Mouse (Mus musculus) MEL-GATA-1-ER (cell line): ENCODE results near the gene Rbbp7.
"Not testable (repeated sequence)": the region's sequence is repeated elsewhere in the genome, so short reads cannot be mapped to it uniquely, and the experiment has no call there.

Experiments used
- DNase-seq: peaks from one replicate; pipeline ENCODE4 v3.0.0-alpha.2; 2012; ENCODE audit warnings: low read depth; ENCODE audit errors: extremely low read depth

Gene Rbbp7

GRCm38 (mm10) chrX:162760115-162760942, at the start of gene Rbbp7:
TSS of gene Rbbp7 (plus strand) at chrX:162760402.
- peak; percentile 76 for DNase-seq

- DNase-seq: peak; percentile 65
These were observed 42.4 kb upstream of the Rbbp7 start for GRCm38 (mm10) chrX:162717837-162718236.

DNA sequence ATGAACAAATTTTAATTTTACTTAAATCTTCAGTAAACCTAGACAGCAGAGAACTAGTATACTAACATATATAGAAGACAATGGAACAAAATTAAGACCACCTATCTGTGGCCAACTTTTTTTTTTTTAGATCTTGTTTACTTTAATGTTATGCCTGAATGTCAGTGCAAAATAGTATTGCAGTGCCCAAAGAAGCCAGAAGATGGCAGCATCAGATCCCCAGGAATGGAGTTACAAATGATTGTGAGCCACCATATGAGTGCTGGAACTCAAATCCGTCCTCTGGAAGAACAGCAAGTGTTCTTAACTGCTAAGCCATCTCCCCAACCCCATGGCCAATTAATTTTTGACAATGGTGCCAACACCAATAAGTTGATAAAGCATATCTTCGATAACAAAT, 40.6 kb upstream of the Rbbp7 start:
- peak; percentile 57 for DNase-seq

DNA sequence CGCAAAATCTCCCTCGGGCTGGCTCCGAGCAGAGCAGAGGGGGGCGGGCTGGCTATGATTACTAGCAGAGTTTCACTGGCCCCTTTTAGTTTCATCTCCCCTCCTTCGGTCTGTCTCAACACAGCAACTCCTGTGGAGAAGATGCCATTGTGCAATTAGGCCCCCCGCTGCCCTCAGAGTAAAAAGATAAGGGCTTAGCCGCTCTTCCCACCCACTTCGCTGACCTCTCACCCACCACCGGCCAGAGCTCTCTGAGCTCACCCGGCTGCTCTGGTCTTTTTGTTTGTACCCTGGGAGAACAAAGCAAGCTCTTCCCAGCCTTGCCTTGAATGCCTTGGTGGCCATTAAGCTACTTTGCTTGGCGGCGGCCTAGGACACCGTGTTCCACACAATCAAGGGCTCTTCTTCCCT, 32.8 kb upstream of the Rbbp7 start:
- DNase-seq: no peak

GRCm38 (mm10) chrX:162727795-162728194, 32.4 kb upstream of the Rbbp7 start:
- no peak for DNase-seq

- no peak for DNase-seq
These were observed 32.0 kb upstream of the Rbbp7 start for GRCm38 (mm10) chrX:162728228-162728627.

GRCm38 (mm10) chrX:162730031-162730430, 30.2 kb upstream of the Rbbp7 start:
- no peak for DNase-seq

GRCm38 (mm10) chrX:162734997-162735929, 24.9 kb upstream of the Rbbp7 start:
- peak; percentile 81 for DNase-seq

DNA sequence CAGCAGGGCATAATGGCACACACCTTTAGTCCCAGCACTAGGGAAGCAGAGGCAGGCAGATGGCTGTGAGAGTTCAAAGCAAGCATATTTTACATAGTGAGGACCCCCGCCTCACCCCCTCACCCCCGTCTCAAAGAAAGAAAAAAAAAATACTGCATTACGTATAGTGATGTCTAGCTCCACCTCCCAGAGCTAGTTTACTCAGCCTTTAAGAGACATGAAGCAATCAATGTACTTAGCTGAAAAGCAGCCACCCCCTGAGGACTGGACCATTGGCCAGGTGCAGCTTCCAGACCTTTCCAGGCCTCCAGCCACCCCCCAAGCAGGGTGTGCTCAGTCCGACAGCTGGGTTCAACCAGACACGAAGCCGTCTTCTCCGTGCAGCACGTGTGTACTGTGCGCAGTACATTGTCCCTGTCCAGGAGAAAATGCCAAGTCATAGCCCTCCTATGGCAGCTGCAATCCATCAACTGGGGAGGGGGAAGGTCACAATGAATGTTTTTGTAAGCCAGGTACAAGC, 24.0 kb upstream of the Rbbp7 start:
- no peak for DNase-seq

DNA sequence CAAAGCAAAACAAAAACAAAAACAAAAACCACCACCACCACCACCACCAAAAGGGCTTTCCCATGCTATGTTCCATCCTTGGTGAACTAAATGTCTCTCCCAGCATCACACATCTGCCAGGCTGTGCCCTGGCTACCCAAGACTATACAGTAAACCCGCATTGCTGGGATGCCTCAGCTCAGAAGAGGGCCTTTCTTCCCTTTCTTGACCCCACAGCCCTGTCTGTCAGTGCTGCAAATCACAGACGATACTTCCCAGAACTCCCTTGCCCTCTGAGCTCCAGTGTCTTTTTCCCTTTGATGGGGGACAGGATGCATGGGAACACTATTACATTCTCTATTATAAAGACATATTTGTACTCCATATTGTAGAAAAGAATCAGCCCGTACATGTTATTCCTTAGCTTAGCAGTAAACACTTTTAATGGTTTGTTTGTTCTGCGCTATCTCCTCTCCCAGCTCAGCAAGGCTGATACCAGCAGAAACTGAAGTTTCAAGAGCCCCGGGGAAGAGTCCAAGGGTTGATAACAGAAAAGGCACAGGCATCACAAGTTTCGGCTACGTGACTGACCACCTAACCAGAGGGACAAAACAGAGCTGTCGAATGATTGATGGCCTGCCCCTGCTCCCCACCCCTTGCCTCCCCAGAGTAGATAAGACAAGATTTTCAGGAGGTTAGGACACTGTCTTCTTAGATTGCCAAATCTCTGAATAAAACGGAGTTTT, 11.3 kb upstream of the Rbbp7 start:
- no peak for DNase-seq

- DNase-seq: no peak
These were observed 7.8 kb upstream of the Rbbp7 start for GRCm38 (mm10) chrX:162752418-162752817.

GRCm38 (mm10) chrX:162754314-162754713, 5.9 kb upstream of the Rbbp7 start:
- DNase-seq: no peak

DNA sequence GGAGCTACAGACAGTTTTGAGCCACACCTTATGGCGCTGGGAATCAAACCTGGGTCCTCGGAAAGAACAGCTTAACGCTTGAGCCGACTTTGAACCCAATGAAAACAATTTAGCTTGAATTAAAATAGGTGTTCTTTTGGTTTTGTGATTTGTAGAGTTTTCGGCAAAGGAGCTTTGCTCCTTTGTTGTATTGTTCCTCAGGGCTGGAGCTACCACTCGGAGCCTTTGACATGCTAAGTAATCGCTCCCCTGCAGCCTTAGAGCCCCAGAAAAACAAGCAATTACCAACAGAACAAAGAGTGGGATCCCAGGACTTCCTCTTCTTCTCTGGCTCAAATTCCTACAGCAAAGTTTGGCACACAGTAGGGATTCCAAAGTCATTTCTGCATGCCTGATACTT, 4.1 kb upstream of the Rbbp7 start:
- no peak for DNase-seq

DNA sequence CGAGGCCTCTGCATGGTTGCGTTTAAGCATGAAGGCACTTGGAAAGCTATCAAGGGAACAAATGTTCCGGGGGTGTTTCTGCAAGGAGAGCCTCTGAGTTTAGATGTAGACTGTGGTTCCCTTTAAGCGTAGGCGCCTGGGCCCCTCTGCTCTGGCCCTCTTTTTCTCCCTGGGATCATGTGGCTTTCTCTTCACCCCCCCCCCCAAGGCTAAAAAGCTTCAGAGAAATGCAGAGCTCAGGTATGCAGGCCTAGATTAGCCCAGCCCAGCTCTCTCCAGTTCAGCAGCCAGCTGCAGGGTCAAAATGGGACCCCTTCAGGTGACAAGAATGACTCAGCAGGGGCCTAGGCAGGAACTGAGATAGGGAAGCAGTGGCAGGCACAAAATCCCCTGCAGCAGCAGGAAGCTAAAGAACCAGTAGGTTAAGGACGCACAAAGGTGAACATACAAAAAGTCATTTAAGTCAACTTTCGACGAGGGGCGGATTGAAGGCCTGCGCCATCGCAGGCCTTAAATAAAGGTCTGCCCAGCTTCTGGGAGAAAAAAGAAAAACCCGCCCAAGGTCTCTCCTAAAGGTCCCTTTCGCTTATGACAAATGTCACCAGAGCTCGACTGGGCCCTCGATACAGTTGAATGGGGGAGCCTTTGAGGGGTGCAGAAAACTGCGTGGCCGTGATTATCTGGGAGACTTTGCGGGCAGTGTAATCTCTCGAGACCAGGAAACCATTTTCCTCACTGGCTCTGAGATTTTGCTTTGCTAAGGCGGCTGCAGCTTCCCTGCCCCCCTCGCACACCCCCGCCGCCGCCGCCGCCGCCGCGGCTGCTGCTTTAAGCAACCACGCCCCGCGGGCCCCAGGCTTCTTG, 719 bp upstream of the Rbbp7 start:
- DNase-seq: peak; percentile 54

DNA sequence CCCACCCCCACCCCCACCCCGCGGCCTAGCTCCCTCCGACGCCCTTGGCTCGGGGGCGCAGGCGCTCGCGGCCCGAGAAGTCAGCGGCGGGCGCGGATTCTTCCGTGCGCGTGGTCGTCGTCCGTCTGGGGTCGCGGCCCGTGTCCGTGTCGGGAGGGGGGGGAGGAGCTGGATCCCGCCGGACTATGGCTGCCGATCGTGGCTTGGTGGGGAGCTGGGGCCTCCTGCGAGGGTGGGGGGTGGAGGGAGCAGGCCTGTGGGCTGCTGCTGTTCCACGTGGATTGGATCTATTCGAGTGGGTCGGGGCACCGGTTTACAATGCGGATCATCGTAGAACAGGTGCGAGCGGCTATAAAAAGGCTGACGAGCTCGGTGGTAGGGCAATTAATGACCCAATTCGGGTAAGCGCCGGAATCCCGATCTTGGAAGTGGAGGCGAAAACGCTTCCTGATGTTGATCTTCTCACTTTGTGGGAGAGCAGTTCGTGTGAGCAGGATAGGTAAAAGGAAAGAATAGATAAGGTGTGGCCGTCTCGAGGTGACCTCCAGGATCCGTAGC, 835 bp downstream of the Rbbp7 start:
- DNase-seq: no peak

DNA sequence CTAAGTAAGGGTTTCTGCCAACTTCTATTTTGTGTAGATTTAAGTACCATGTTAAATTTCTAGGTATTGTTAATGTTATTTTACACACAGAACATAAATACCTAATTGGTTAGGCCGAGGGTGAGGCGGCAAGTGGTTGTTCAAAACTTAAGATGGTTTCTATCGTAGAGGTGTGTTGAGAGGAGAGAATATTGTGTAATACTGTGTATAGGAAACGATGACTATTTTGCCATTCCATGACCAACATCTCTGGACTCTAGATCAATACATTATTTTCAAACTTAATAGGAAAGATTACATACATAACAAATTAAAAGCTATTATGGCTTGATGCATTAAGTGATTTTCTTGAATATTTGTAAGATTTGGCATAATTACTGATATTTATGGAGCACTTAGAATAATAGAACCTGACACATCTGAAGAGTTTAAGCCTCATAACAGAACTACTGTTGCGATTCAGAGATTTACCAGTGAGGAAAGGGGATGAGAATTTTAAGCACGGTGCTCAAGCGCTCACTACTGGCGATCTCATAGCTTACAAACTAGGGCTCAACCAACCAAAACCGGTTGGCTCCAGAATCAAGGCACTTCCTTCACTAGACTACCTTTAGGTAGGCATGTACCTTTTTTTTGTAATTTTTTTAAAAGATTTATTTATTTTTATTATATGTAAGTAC, 1.7 kb downstream of the Rbbp7 start:
- DNase-seq: peak; percentile 30

DNA sequence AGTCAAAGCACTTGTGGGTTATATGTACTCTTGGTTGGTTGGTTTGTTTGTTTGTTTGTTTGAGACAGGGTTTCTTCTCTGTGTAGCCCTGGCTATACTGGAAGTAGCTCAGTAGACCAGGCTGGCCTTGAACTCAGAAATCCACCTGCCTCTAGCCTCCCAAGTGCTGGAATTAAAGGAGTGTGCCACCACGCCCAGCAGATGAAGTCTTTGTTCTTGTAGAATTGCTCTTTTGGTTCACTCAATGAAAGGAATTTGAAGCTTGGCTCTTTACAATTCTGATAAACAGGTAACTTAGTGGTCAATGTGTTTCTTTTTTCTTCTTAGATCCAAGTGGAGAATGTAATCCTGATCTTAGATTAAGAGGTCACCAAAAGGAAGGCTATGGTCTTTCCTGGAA, 10.5 kb downstream of the Rbbp7 start:
- DNase-seq: no peak

- DNase-seq: no peak
These were observed 28.2 kb downstream of the Rbbp7 start for GRCm38 (mm10) chrX:162788372-162788771.

DNA sequence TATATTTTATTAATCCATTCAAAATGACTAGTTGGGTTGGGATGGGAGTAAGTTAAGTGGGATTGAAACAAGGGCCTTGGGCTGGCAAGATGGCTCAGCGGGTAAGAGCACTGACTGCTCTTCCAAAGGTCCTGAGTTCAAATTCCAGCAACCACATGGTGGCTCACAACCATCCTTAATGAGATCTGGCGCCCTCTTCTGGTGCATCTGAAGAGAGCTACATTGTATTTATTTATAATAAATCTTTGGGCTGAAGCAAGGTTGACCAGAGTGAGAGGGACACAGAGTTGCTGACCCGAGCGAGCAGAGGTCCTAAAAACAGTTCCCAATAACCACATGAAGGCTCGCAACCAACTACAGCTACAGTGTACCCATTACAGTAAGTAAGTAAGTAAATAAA, 31.2 kb downstream of the Rbbp7 start:
- not testable (repeated sequence) for DNase-seq
